Comparison of ENCODE assay signal across 7 mouse cellular contexts in genomic region chr4:129288067-129288466, GRCm38 (mm10). TPM values are rescaled to one million over a fixed set of nuclear protein-coding genes. Genes with fewer than 3 reads are reported as not detected.
A peak's percentile ranks its signal among the peaks of the same experiment; 100 is the strongest.
DNase-seq lines count a peak whose midpoint lies in the region; ATAC-seq and TF ChIP-seq lines count a peak whose summit lies in the region.

No protein-coding gene starts in this region.

- H3K9ac ChIP-seq in heart, embryonic 11.5 days (ENCODE audit: low read depth, low read length), result no peak overlapping the region

- H3K27ac ChIP-seq in heart, embryonic 11.5 days (ENCODE audit: low read depth, low read length), result no peak overlapping the region
- no peak overlapping the region for H3K27ac ChIP-seq in limb, embryonic 10.5 days

- peak overlapping the region; percentile 77 for H3ac ChIP-seq in C2C12 (ENCODE audit: control insufficient read depth, insufficient read length, low read depth)

- ATAC-seq in heart, embryonic 11.5 days (replicated peaks; ENCODE audit: insufficient number of reproducible peaks, low FRiP score, low TSS enrichment), result no peak

- no peaks in the 10 kb centered on the region for H3K36me3 ChIP-seq in C2C12 (ENCODE audit: control insufficient read depth, insufficient read depth)
- H3K36me3 ChIP-seq in heart, embryonic 11.5 days (ENCODE audit: control insufficient read depth, insufficient read depth, low read length), result no peaks in the 10 kb centered on the region
- H3K36me3 ChIP-seq in limb, embryonic 10.5 days, result no peaks in the 10 kb centered on the region

- H3K79me2 ChIP-seq in C2C12 (ENCODE audit: control insufficient read depth, insufficient read depth), result peaks cover 18% of the 10 kb centered on the region

- no peaks in the 10 kb centered on the region for H3K9me3 ChIP-seq in heart, embryonic 11.5 days (replicated peaks; ENCODE audit: control insufficient read depth, low read length)
- no peaks in the 10 kb centered on the region for H3K9me3 ChIP-seq in limb, embryonic 10.5 days (replicated peaks)

- peaks cover 9% of the 10 kb centered on the region for H3K4me1 ChIP-seq in heart, embryonic 11.5 days (ENCODE audit: control insufficient read depth, insufficient read depth, low read length)
- H3K4me1 ChIP-seq in limb, embryonic 10.5 days, result peaks cover 19% of the 10 kb centered on the region

- DNase-seq in Muller cell, postnatal 12 days (ENCODE audit: inconsistent ontology term), result peak; percentile 30
- DNase-seq in limb, embryonic 10.5 days (ENCODE audit: low spot score), result no peak
- DNase-seq in right cerebral cortex, adult 18-20 months, result no peak
- no peak for DNase-seq in frontal cortex, postnatal 10 days (ENCODE audit: low spot score in 2 of 2)
- DNase-seq in ovary, adult 18-20 months (ENCODE audit: low spot score), result no peak

- H3K4me2 ChIP-seq in heart, embryonic 11.5 days, result peak overlapping the region; percentile 96

- peaks cover 4% of the 10 kb centered on the region for H3K79me3 ChIP-seq in C2C12 (ENCODE audit: low read depth)

- 36% methylated on average over 3 of the region's 3 CpGs for WGBS in heart, embryonic 11.5 days (ENCODE audit: insufficient replicate concordance)
- WGBS in limb, embryonic 10.5 days, result 39% methylated on average over 3 of the region's 3 CpGs

- no peaks in the 10 kb centered on the region for H3K27me3 ChIP-seq in C2C12 (ENCODE audit: control insufficient read depth, insufficient read depth, insufficient read length)
- H3K27me3 ChIP-seq in heart, embryonic 11.5 days (ENCODE audit: control insufficient read depth, insufficient read depth, low read length), result peaks cover 17% of the 10 kb centered on the region
- H3K27me3 ChIP-seq in limb, embryonic 10.5 days (ENCODE audit: low read depth, poor library complexity, severe bottlenecking), result peaks cover 45% of the 10 kb centered on the region

- TF ChIP-seq CTCF in C2C12 (IDR thresholded peaks at IDR 0.05; ENCODE audit: control insufficient read depth, insufficient read depth, insufficient read length), result no peak

- peak overlapping the region; percentile 42 for H3K4me3 ChIP-seq in C2C12 (ENCODE audit: insufficient read depth, poor library complexity, severe bottlenecking)
- H3K4me3 ChIP-seq in heart, embryonic 11.5 days (ENCODE audit: low read depth, low read length), result no peak overlapping the region
- H3K4me3 ChIP-seq in limb, embryonic 10.5 days, result peak overlapping the region; percentile 65

TF ChIP-seq in C2C12, 6 proteins besides CTCF, POLR2A, EP300 and RAD21:
- TF ChIP-seq MYOD1 (IDR thresholded peaks at IDR 0.05; ENCODE audit: control insufficient read depth, insufficient read length, low read depth) (peak; percentile 57), FOSL1 (IDR thresholded peaks at IDR 0.05; ENCODE audit: insufficient read depth, low read length, poor library complexity, severe bottlenecking) (no peak), MYOG (IDR thresholded peaks at IDR 0.05; ENCODE audit: control insufficient read depth, extremely low read depth, insufficient read length) (no peak)

RNA-seq across cellular contexts. Expression of gene Sync, which starts 0.7 kb away (rescaled TPM):
- polyA plus RNA-seq in C2C12 (2012; fragmentation: generic; extraction: Trizol), result 15.0 TPM
- 0.56 and 1.2 TPM in 2 replicates for polyA plus RNA-seq in heart, embryonic 11.5 days (2014; fragmentation: Nextera tagmentation; extraction: Ambion mirVana)
- polyA plus RNA-seq in limb, embryonic 10.5 days (2016; fragmentation: Nextera tagmentation; extraction: Ambion mirVana), result 0.36 and 0.39 TPM in 2 replicates

RNA-seq across cellular contexts. Expression of gene C77080, which starts 26.9 kb away (rescaled TPM):
- polyA plus RNA-seq in C2C12 (2012; fragmentation: generic; extraction: Trizol), result 30.1 TPM
- 0.76 and 1.5 TPM in 2 replicates for polyA plus RNA-seq in heart, embryonic 11.5 days (2014; fragmentation: Nextera tagmentation; extraction: Ambion mirVana)
- polyA plus RNA-seq in limb, embryonic 10.5 days (2016; fragmentation: Nextera tagmentation; extraction: Ambion mirVana), result 4.0 and 4.1 TPM in 2 replicates

RNA-seq across cellular contexts. Expression of gene Rbbp4, which starts 47.1 kb away (rescaled TPM):
- 195 TPM for polyA plus RNA-seq in C2C12 (2012; fragmentation: generic; extraction: Trizol)
- polyA plus RNA-seq in heart, embryonic 11.5 days (2014; fragmentation: Nextera tagmentation; extraction: Ambion mirVana), result 319 and 337 TPM in 2 replicates
- 561 and 589 TPM in 2 replicates for polyA plus RNA-seq in limb, embryonic 10.5 days (2016; fragmentation: Nextera tagmentation; extraction: Ambion mirVana)

RNA-seq across cellular contexts. Expression of gene Zbtb8os, which starts 47.4 kb away (rescaled TPM):
- 31.2 TPM for polyA plus RNA-seq in C2C12 (2012; fragmentation: generic; extraction: Trizol)
- 54.4 and 56.5 TPM in 2 replicates for polyA plus RNA-seq in heart, embryonic 11.5 days (2014; fragmentation: Nextera tagmentation; extraction: Ambion mirVana)
- 49.5 and 50.3 TPM in 2 replicates for polyA plus RNA-seq in limb, embryonic 10.5 days (2016; fragmentation: Nextera tagmentation; extraction: Ambion mirVana)
